Mouse (Mus musculus) brown adipose tissue, adult 24 weeks (tissue): ENCODE data around the gene Fbl. TPM values are rescaled to one million over a fixed set of nuclear protein-coding genes. Genes with fewer than 3 reads are reported as not detected.
A peak's percentile ranks its signal among the peaks of the same experiment; 100 is the strongest.
"Not testable (repeated sequence)": the region's sequence is repeated elsewhere in the genome, so short reads cannot be mapped to it uniquely, and the experiment has no call there.

Experiments
- H3K27ac ChIP-seq: fragments of 200-500 bp; replicated peaks from 2 replicates; pipeline ENCODE4 v1.5.1; 2012; ENCODE audit warnings: low read depth, mild to moderate bottlenecking, low read length
- H3K4me1 ChIP-seq: fragments of 200-500 bp; 2 replicates; pipeline ENCODE4 v1.6.1; 2012; ENCODE audit warnings: low read length, mixed read lengths; ENCODE audit not compliant: control insufficient read depth, insufficient read depth, insufficient read length
- H3K4me3 ChIP-seq: fragments of 200-500 bp; 2 replicates; pipeline ENCODE4 v1.5.1; 2012; ENCODE audit warnings: low read depth, mild to moderate bottlenecking, low read length, moderate library complexity; ENCODE audit not compliant: insufficient read depth
- polyA plus RNA-seq: library from polyadenylated mRNA; stranded (reverse); fragments of >200 nt; gene quantifications from 2 replicates; pipeline ENCODE4 v1.2.4, GENCODE M21; 2012; ENCODE audit not compliant: missing spikeins, insufficient read depth, insufficient read length

The Fbl gene
- 19.9 and 25.7 TPM in 2 replicates for polyA plus RNA-seq

- H3K4me1 ChIP-seq: peaks cover 6% of the 10 kb centered on the region
- peak within 1 kb of the TSS; percentile 32 for H3K27ac ChIP-seq
- peak within 1 kb of the TSS; percentile 76 for H3K4me3 ChIP-seq
Observed at GRCm38 (mm10) chr7:28169489-28170422, at the start of gene Fbl. Fbl (plus strand) TSS chr7:28169710.

GRCm38 (mm10) chr7:28129166-28129565 lies 40.3 kb upstream of the Fbl start, which contains the start of gene 9530053A07Rik:
9530053A07Rik (plus strand) TSS chr7:28129466.
- H3K27ac ChIP-seq: no peak within 1 kb of the TSS
- H3K4me1 ChIP-seq: no peaks in the 10 kb centered on the region
- no peak within 1 kb of the TSS for H3K4me3 ChIP-seq

- no peaks in the 10 kb centered on the region for H3K4me1 ChIP-seq
Observed at GRCm38 (mm10) chr7:28137613-28138012, 31.9 kb upstream of the Fbl start.

GRCm38 (mm10) chr7:28148263-28148662 lies 21.2 kb upstream of the Fbl start:
- Histone ChIP-seq H3K4me1 (no peaks in the 10 kb centered on the region), H3K4me3 (no peak overlapping the region), H3K27ac (no peak overlapping the region)

More at GRCm38 (mm10) chr7:28137613-28138012, 31.9 kb upstream of the Fbl start:
- H3K4me3 ChIP-seq: no peak overlapping the region
- H3K27ac ChIP-seq: no peak overlapping the region

DNA sequence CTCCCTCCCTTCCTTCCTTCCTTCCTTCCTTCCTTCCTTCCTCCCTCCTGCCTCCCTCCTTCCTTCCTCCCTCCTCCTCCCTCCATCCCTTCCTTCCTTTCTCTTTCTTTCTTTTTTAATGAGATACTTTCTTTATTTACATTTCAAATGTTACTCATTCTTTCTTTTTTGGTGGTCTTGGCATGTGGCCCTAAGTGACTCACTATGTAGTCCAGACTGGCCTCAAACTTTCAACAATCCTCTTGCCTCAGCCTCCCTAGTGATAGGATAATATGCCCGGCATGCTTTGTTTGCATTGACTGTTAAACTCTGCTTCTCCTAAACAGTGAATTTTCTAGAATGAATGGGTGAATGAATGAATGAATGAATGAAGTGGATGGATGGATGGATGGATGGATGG lies 19.7 kb upstream of the Fbl start:
- Histone ChIP-seq H3K4me1 (no peaks in the 10 kb centered on the region), H3K4me3 (no peak overlapping the region), H3K27ac (no peak overlapping the region)

DNA sequence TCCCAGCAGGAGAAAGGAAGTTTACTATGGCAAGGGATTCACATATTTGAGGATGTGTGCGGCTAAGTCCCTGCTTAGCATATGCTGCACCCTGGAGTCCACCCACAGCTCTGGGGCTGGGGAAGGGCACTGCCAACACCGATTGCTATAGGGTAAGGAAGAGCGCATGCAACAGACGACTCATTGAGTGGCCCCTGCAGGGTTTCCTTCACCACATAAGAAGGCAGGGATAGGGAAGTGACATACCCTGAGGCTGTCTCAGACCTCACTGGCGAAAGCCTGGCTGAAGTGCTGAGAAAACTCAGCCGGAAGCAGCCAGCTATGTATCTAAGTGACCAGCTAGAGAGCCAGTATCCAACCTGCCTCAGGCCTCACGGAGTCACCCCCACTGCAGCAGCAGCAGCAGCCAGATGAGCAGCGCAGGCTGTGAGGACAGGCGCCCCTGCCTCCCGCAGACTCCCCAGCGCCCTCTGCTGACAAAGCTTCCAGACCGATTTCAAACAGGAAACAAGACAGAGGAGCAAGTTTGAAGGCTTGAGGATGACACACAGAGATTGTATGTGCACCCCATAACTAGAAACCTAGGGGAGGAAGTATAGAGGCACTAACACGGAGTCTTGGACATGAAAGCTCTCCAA lies 17.8 kb upstream of the Fbl start:
- Histone ChIP-seq H3K4me1 (no peaks in the 10 kb centered on the region), H3K27ac (no peak overlapping the region), H3K4me3 (no peak overlapping the region)

GRCm38 (mm10) chr7:28153595-28153994 lies 15.9 kb upstream of the Fbl start:
- H3K4me1 ChIP-seq, H3K4me3 ChIP-seq, H3K27ac ChIP-seq: not testable (repeated sequence)

- H3K4me1 ChIP-seq: no peaks in the 10 kb centered on the region
- H3K27ac ChIP-seq: no peak overlapping the region
- H3K4me3 ChIP-seq: no peak overlapping the region
Observed at GRCm38 (mm10) chr7:28159292-28159691, 10.2 kb upstream of the Fbl start.

DNA sequence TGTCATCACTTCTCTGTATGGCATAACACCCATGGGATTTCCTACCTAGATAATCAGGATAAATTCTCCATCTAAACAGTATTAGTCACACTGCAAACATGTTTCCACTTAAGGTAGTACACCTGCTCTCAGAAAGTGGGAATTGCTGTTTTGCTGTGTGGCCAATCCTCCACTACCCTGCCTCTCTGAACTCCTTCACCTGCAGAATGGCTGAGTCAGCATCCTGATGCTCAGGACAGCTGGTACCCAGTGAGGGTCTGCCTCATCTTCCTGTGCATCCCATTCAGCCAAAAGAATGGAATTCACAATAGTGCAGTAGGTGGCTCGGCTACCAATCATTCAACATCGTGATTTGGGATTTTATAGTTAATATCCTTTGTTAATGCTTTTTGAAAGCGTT lies 9.6 kb upstream of the Fbl start:
- Histone ChIP-seq H3K4me1 (no peaks in the 10 kb centered on the region), H3K4me3 (no peak overlapping the region), H3K27ac (no peak overlapping the region)

DNA sequence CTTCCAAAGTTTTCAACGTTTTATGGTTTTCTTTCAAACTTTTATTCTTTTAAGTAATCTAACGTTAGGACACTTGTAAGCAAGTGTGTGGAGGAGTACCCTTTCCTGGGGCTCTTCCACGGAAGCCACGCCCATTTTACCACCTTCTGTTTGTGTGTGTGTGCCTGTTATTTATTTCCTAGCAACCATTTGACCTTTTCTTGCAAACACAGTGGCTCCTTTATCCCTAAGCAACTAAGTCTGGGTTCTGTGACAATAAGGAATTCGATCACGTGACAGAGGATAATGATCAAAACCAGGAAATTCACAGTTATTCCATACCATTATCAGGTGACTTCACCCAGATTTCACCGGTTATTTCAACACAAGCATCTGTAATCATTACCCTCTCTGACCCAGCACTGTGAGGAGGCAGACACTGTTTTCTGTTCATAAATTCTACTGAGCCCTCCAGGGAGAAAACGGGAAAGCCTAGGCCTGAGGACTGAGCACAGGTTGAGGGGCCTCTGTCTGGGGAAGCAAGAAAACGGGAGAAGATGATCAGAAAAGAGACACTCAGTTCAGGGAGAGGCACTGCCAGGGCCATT lies 8.3 kb upstream of the Fbl start:
- Histone ChIP-seq H3K27ac (no peak overlapping the region), H3K4me1 (no peaks in the 10 kb centered on the region), H3K4me3 (no peak overlapping the region)

- no peak overlapping the region for H3K27ac ChIP-seq
- H3K4me3 ChIP-seq: no peak overlapping the region
- H3K4me1 ChIP-seq: peaks cover 3% of the 10 kb centered on the region; the same call in 1 of the 2 replicates
Observed at GRCm38 (mm10) chr7:28165406-28165805, 4.1 kb upstream of the Fbl start.

- Histone ChIP-seq H3K4me3 (peak overlapping the region; percentile 58), H3K4me1 (peaks cover 6% of the 10 kb centered on the region), H3K27ac (peak overlapping the region; percentile 12)
Observed at GRCm38 (mm10) chr7:28168320-28169115, 992 bp upstream of the Fbl start.

DNA sequence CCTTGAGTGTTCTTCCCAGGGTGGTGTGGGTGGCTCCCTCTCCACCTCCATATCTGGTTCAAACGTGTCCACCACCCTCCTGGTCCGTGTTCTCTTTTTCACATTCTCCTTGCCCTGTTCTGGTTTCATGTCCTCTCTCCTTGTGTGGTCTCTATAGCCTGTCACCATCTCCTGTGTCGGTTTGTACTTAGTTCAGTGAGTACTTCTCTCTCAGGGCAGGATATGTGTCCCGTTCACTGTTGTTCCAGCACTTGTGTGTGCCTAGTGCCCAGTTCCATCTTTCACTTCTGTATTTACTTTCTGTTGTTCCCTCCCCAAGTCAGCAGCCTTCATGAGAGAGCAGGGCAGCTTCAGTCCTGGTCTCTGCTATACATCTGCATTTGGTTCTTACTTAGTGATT lies 5.8 kb downstream of the Fbl start:
- H3K4me1 ChIP-seq: peaks cover 3% of the 10 kb centered on the region; the same call in 1 of the 2 replicates
- H3K27ac ChIP-seq: 0 out of 2 replicates have a peak overlapping the region, but pooled peaks have one; percentile 8
- H3K4me3 ChIP-seq: no peak overlapping the region

DNA sequence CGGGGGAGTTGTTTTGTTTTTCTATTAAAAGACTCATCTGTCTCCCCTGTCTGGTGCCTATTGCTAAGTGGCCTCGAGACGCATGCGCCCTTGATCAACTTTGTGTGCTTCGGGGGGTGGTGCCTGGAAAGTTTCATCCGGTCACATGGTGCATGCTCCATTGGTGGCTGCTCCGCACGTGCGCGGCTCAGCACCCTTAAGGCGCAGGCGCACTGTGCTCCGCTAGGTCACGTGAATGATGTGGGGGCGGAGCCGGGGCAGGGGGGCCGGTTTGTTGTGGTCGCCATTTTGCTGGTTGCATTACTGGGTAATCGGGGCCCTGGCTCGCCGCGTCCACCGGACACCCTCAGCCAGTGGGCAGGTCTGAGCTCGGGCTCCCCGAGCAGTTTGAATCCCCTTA lies 9.7 kb downstream of the Fbl start, which contains the start of gene Dyrk1b:
Gene Dyrk1b, plus strand, starts transcription at position 242 of the 400 bp plus-strand sequence.
- peak within 1 kb of the TSS; percentile 89 for H3K4me3 ChIP-seq
- no peaks in the 10 kb centered on the region for H3K4me1 ChIP-seq
- H3K27ac ChIP-seq: peak within 1 kb of the TSS; percentile 79
